30 mouse cellular contexts compared by ENCODE assay signal in the genomic region with DNA sequence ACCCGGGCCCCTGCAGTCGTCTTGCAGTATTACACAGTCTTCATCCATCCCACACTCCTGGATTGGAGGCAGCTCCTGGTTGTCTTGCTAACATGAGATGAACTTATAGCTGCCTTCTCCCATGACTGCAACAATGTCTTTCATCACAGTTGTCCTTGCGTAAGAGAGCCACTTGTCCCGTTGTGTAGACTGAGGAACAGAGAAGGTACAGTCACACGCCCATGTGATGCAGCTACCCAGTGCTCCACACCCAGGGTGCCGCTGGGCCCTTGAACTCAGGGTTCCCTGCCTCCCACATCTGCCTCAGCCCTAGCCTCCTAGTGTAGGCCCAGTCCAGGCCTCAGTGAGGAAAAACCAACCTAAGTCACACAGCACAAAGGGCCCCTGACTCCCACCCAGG. TPM values are rescaled to one million over a fixed set of nuclear protein-coding genes. Genes with fewer than 3 reads are reported as not detected.
DNase-seq lines count a peak whose midpoint lies in the region; ATAC-seq and TF ChIP-seq lines count a peak whose summit lies in the region.
"Had no signal": no experiment of that assay in that cellular context is flagged by ENCODE, and none has a peak within 500 bp of the region (broad histone marks: within the 10 kb centered on the region; RNA-seq: fewer than 3 reads in every experiment).

No protein-coding gene starts in this region.

- H3K4me3 ChIP-seq in kidney, postnatal 0 days (replicated peaks; ENCODE audit: low read depth, low read length): no peak overlapping the region
- H3K4me3 ChIP-seq in gastrocnemius, adult 2 months: no peak overlapping the region
- H3K4me3 ChIP-seq: heart, embryonic 15.5 days; hindbrain, embryonic 13.5 days; megakaryocyte, embryonic 14.5 days; midbrain, embryonic 15.5 days had no signal

- H3K9ac ChIP-seq in kidney, postnatal 0 days (ENCODE audit: low read depth, low read length): no peak overlapping the region
- H3K9ac ChIP-seq: forebrain, postnatal 0 days; heart, embryonic 15.5 days; hindbrain, embryonic 13.5 days; liver, postnatal 0 days; midbrain, embryonic 15.5 days had no signal

- DNase-seq in kidney, postnatal 0 days (ENCODE audit: low spot score): no peak
- no peak for DNase-seq in kidney, adult 18-20 months
- peak; percentile 7 for DNase-seq in ES-CJ7 (ENCODE audit: low read depth, low spot score)
- DNase-seq in gonadal fat pad, adult 2 months (ENCODE audit: low read depth): peak; percentile 16
- DNase-seq in monocyte, adult 2 months (ENCODE audit: low read depth in 1 of 2, low spot score in 2 of 2): peak; percentile 21 to 30
- DNase-seq in gastrocnemius, adult 2 months: no peak
- no peak for DNase-seq in adrenal gland, adult 18-20 months (ENCODE audit: low spot score in 2 of 2)
- DNase-seq: adrenal gland, postnatal 14 days; cerebellum, adult 2 months; cerebellum, postnatal 36 days; embryo, embryonic 11 days; forebrain, postnatal 0 days; gastrocnemius, postnatal 36 days; heart, postnatal 36 days; kidney, adult 11 months; kidney, postnatal 10 days; liver, postnatal 0 days; retina, postnatal 1 day; right cerebral cortex, postnatal 25 days; spleen, adult 18-20 months; thymus, postnatal 25 days had no signal

- no peaks in the 10 kb centered on the region for H3K9me3 ChIP-seq in kidney, postnatal 0 days (replicated peaks; ENCODE audit: low read length)
- H3K9me3 ChIP-seq: G1E; heart, embryonic 15.5 days; hindbrain, embryonic 13.5 days; megakaryocyte, embryonic 14.5 days; midbrain, embryonic 15.5 days had no signal

- H3K27ac ChIP-seq in kidney, postnatal 0 days: no peak overlapping the region
- H3K27ac ChIP-seq in gastrocnemius, adult 2 months: no peak overlapping the region
- H3K27ac ChIP-seq: heart, embryonic 15.5 days; hindbrain, embryonic 13.5 days; midbrain, embryonic 15.5 days had no signal

- WGBS in kidney, postnatal 0 days: 77% methylated on average over 6 of the region's 6 CpGs

- H3K4me2 ChIP-seq in kidney, postnatal 0 days (ENCODE audit: low read length): no peak overlapping the region
- H3K4me2 ChIP-seq: heart, embryonic 15.5 days; hindbrain, embryonic 13.5 days; liver, embryonic 11.5 days; midbrain, embryonic 15.5 days had no signal

- no peaks in the 10 kb centered on the region for H3K36me3 ChIP-seq in kidney, postnatal 0 days (ENCODE audit: insufficient read depth, low read length)
- H3K36me3 ChIP-seq: G1E; heart, embryonic 15.5 days; hindbrain, embryonic 13.5 days; midbrain, embryonic 15.5 days had no signal

- intact Hi-C loops in gastrocnemius, adult 2 months (cut with DNase I): loop anchor here (5.0 kb wide), 1 partner anchor 154 kb away; no protein-coding TSS in a partner anchor

- 0 out of 2 replicates have a peak, but pooled peaks have one; percentile 7 for TF ChIP-seq CTCF in kidney, postnatal 0 days (IDR thresholded peaks at IDR 0.05; ENCODE audit: low read depth)
- no peak for TF ChIP-seq CTCF in gastrocnemius, adult 2 months (IDR thresholded peaks at IDR 0.05)

- H3K27me3 ChIP-seq in kidney, postnatal 0 days (ENCODE audit: insufficient read depth, low read length): no peaks in the 10 kb centered on the region
- H3K27me3 ChIP-seq: midbrain, embryonic 15.5 days; Patski had no signal

- ATAC-seq in kidney, postnatal 0 days (replicated peaks; ENCODE audit: low FRiP score, low read depth): no peak
- ATAC-seq: activated CD4-positive, CD25-positive, alpha-beta regulatory T cell, adult 4 months; forebrain, postnatal 0 days; liver, postnatal 0 days; lung, postnatal 0 days; midbrain, embryonic 15.5 days; Patski had no signal

- H3K4me1 ChIP-seq in kidney, postnatal 0 days (replicated peaks; ENCODE audit: insufficient read depth, low read length): no peaks in the 10 kb centered on the region

RNA-seq across cellular contexts. Expression of gene Dmrtb1, which starts 47.9 kb away (rescaled TPM):
- polyA plus RNA-seq in kidney, postnatal 0 days (2015; fragmentation: Nextera tagmentation; extraction: Ambion mirVana): not detected in 2 replicates
- polyA plus RNA-seq in gonadal fat pad, adult 2 months (2012; rRNA removed): 3.9 and 6.7 TPM in 2 replicates
- not detected for total RNA-seq in gastrocnemius, adult 2 months (2021)
- total RNA-seq in adrenal gland, adult 18-20 months (2021): not detected
- total RNA-seq: adrenal gland, postnatal 14 days; G1E; gastrocnemius, postnatal 36 days; heart, postnatal 36 days had no signal
- polyA plus RNA-seq: activated CD4-positive, CD25-positive, alpha-beta regulatory T cell, adult 4 months; G1E; heart, embryonic 15.5 days; liver, embryonic 11.5 days; liver, postnatal 0 days; Patski had no signal

Comparison
In these comparisons a context has a peak if more than half of its experiments do, and no peak if none do; other contexts are left out.
1. DNase-seq: peak in ES-CJ7 (single experiment), gonadal fat pad, adult 2 months (single experiment) and monocyte, adult 2 months (2 of 2); none in kidney, postnatal 0 days (single experiment), kidney, adult 18-20 months (single experiment), gastrocnemius, adult 2 months (single experiment) and adrenal gland, adult 18-20 months (0 of 2).